Mouse (Mus musculus) myocyte (in vitro differentiated cells): ENCODE measurements around the gene Bcl10. TPM values are rescaled to one million over a fixed set of nuclear protein-coding genes. Genes with fewer than 3 reads are reported as not detected.
"Not testable (repeated sequence)": the region's sequence is repeated elsewhere in the genome, so short reads cannot be mapped to it uniquely, and the experiment has no call there.

Experiments used
- H3K27me3 ChIP-seq: one replicate; pipeline ENCODE4 v1.6.1; 2011; ENCODE audit not compliant: control insufficient read depth, insufficient read depth, insufficient read length
- H3K36me3 ChIP-seq: one replicate; pipeline ENCODE4 v1.6.1; 2011; ENCODE audit not compliant: control insufficient read depth, insufficient read depth
- H3K4me2 ChIP-seq: one replicate; pipeline ENCODE4 v1.6.1; 2011; ENCODE audit warnings: low read depth, control low read depth
- H3K4me3 ChIP-seq: one replicate; pipeline ENCODE4 v1.5.1; 2011; ENCODE audit warnings: mild to moderate bottlenecking, control low read depth, moderate library complexity
- H3K79me2 ChIP-seq: one replicate; pipeline ENCODE4 v1.6.1; 2011; ENCODE audit not compliant: control insufficient read depth, insufficient read depth
- H3ac ChIP-seq: one replicate; pipeline ENCODE4 v1.6.1; 2011; ENCODE audit not compliant: control insufficient read depth, insufficient read length
- CEBPB ChIP-seq: IDR thresholded peaks from 2 replicates; pipeline ENCODE4 v1.6.1; 2011; ENCODE audit warnings: mild to moderate bottlenecking, moderate library complexity; ENCODE audit not compliant: poor library complexity, insufficient read depth, severe bottlenecking
- E2F4 ChIP-seq: IDR thresholded peaks from one replicate; pipeline ENCODE4 v1.6.1; 2011; ENCODE audit warnings: mild to moderate bottlenecking, control low read depth, moderate library complexity; ENCODE audit not compliant: insufficient read depth
- MAX ChIP-seq: IDR thresholded peaks from one replicate; pipeline ENCODE4 v1.6.1; 2011; ENCODE audit warnings: low read depth, mild to moderate bottlenecking, control low read depth
- MYOD1 ChIP-seq, 3 experiments: IDR thresholded peaks; one replicate each; pipeline ENCODE4 v1.6.1; 2011; ENCODE audit warnings: control low read depth in 2 of 3, low read depth in 2 of 3, mild to moderate bottlenecking in 2 of 3, moderate library complexity in 1 of 3; ENCODE audit not compliant: insufficient read length in 2 of 3, control insufficient read depth in 1 of 3
- MYOG ChIP-seq, 3 experiments: IDR thresholded peaks; one replicate each; pipeline ENCODE4 v1.6.1; 2011; ENCODE audit warnings: control low read depth in 2 of 3, low read depth in 2 of 3, mild to moderate bottlenecking in 2 of 3; ENCODE audit not compliant: insufficient read length in 2 of 3, control insufficient read depth in 1 of 3, insufficient read depth in 1 of 3
- POLR2A ChIP-seq: IDR thresholded peaks from one replicate; pipeline ENCODE4 v1.6.1; 2011; ENCODE audit warnings: low read depth, mild to moderate bottlenecking, control low read depth, moderate library complexity; ENCODE audit not compliant: insufficient read length
- POLR2AphosphoS2 ChIP-seq: IDR thresholded peaks from one replicate; pipeline ENCODE4 v1.6.1; 2011; ENCODE audit warnings: low read depth, control low read depth; ENCODE audit not compliant: insufficient read length
- REST ChIP-seq: IDR thresholded peaks from one replicate; pipeline ENCODE4 v1.6.1; 2011; ENCODE audit warnings: mild to moderate bottlenecking, control low read depth, moderate library complexity; ENCODE audit not compliant: insufficient read depth, insufficient read length
- SRF ChIP-seq: IDR thresholded peaks from one replicate; pipeline ENCODE4 v1.6.1; 2011; ENCODE audit warnings: low read depth; ENCODE audit not compliant: control insufficient read depth, insufficient read length
- TCF12 ChIP-seq: IDR thresholded peaks from one replicate; pipeline ENCODE4 v1.6.1; 2011; ENCODE audit warnings: mild to moderate bottlenecking, control low read depth; ENCODE audit not compliant: poor library complexity, insufficient read depth, severe bottlenecking
- TCF3 ChIP-seq: IDR thresholded peaks from one replicate; pipeline ENCODE4 v1.6.1; 2011; ENCODE audit warnings: low read depth, control low read depth; ENCODE audit not compliant: insufficient read length
- USF1 ChIP-seq: IDR thresholded peaks from one replicate; pipeline ENCODE4 v1.6.1; 2011; ENCODE audit warnings: low read depth, mild to moderate bottlenecking, control low read depth, moderate library complexity
- polyA plus RNA-seq: library from polyadenylated mRNA; unstranded; fragments of >200 nt; fragmentation: generic; extraction: Trizol; gene quantifications from one replicate; pipeline ENCODE4 v1.2.1, GENCODE M21; 2012; ENCODE audit warnings: missing spikeins

Bcl10 gene
- polyA plus RNA-seq, 1 experiment, result 25.9 TPM

DNA sequence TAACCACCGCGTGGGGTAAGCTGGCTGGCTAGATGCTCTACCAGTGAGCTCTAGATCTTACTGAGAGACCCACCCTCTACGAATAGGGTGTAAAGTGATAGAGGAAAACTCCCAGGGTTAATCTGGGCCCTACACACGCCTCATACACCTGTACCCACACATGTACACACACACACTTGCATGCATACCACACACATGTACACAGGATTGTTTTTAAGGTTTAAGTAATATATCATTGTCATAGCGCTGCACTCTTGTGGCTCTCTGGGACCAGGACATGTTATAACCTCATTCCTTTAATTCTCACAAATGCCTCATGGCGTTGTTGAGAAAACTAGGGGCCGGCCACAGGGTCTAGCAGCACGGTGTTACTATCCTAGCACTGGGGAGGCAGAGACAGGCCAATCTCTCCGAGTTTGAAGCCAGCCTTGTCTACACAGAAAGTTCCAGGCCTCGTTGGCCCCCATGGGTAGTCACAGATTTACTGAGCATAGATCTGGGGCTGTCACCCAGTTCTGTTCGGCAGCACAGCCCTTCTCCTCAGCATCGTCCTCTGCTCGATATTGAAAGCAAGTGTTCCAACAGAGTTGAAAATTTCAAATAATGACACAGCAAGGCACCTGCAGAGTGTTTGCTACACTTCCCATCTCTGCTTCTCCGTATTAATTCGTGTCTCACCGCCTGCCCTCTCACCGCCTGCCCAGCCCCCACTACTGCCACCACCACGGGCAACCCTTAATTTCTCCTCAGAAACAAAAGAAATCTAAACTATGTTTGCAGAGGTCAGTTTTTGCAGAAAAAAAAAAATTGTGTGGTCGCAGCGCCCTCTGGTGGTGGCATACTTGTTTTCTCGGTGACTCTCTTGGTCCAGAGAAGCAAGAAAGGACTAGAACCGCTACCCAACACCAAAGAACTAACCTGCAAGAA is 17.5 kb upstream of the Bcl10 start:
- no peaks in the 10 kb centered on the region for H3K36me3 ChIP-seq
- no peaks in the 10 kb centered on the region for H3K79me2 ChIP-seq
- H3K4me2 ChIP-seq, result no peak overlapping the region
- TF ChIP-seq MYOG (IDR thresholded peaks at IDR 0.05; ENCODE audit: control insufficient read depth in 1 of 3, insufficient read depth in 1 of 3, insufficient read length in 2 of 3, low read depth in 2 of 3) (no peak), TCF3 (no peak), POLR2A (no peak), REST (no peak), E2F4 (no peak), MYOD1 (IDR thresholded peaks at IDR 0.05; ENCODE audit: control insufficient read depth in 1 of 3, insufficient read length in 2 of 3, low read depth in 2 of 3) (no peak), POLR2AphosphoS2 (no peak), USF1 (no peak), TCF12 (no peak), SRF (no peak), CEBPB (no peak)
- H3K27me3 ChIP-seq, result no peaks in the 10 kb centered on the region
- no peak overlapping the region for H3K4me3 ChIP-seq
- no peak overlapping the region for H3ac ChIP-seq

- Histone ChIP-seq H3K79me2 (no peaks in the 10 kb centered on the region), H3K36me3 (no peaks in the 10 kb centered on the region), H3ac (no peak overlapping the region), H3K4me2 (no peak overlapping the region), H3K27me3 (no peaks in the 10 kb centered on the region), H3K4me3 (no peak overlapping the region)
- peak in 1 of 3 experiments; percentile 15 for TF ChIP-seq MYOD1 (IDR thresholded peaks at IDR 0.05; ENCODE audit: control insufficient read depth in 1 of 3, insufficient read length in 2 of 3, low read depth in 2 of 3)
- TF ChIP-seq MYOG (IDR thresholded peaks at IDR 0.05; ENCODE audit: control insufficient read depth in 1 of 3, insufficient read depth in 1 of 3, insufficient read length in 2 of 3, low read depth in 2 of 3), result no peak
Measured at GRCm38 (mm10) chr3:145906582-145906981, 16.0 kb upstream of the Bcl10 start.

GRCm38 (mm10) chr3:145912512-145912911 is 10.1 kb upstream of the Bcl10 start:
- no peak overlapping the region for H3K4me3 ChIP-seq
- H3K79me2 ChIP-seq, result no peaks in the 10 kb centered on the region
- TF ChIP-seq REST (no peak), MYOG (IDR thresholded peaks at IDR 0.05; ENCODE audit: control insufficient read depth in 1 of 3, insufficient read depth in 1 of 3, insufficient read length in 2 of 3, low read depth in 2 of 3) (no peak), MAX (no peak), POLR2AphosphoS2 (no peak)
- no peaks in the 10 kb centered on the region for H3K36me3 ChIP-seq
- no peak overlapping the region for H3K4me2 ChIP-seq
- no peaks in the 10 kb centered on the region for H3K27me3 ChIP-seq
- no peak overlapping the region for H3ac ChIP-seq

GRCm38 (mm10) chr3:145913263-145913662 is 9.3 kb upstream of the Bcl10 start:
- no peak overlapping the region for H3ac ChIP-seq
- no peak overlapping the region for H3K4me3 ChIP-seq
- no peaks in the 10 kb centered on the region for H3K36me3 ChIP-seq
- TF ChIP-seq REST, result no peak
- TF ChIP-seq MYOD1 (IDR thresholded peaks at IDR 0.05; ENCODE audit: control insufficient read depth in 1 of 3, insufficient read length in 2 of 3, low read depth in 2 of 3), result peak in 1 of 3 experiments; percentile 60
- TF ChIP-seq TCF12, result no peak
- no peak for TF ChIP-seq SRF
- TF ChIP-seq POLR2AphosphoS2, result no peak
- TF ChIP-seq MYOG (IDR thresholded peaks at IDR 0.05; ENCODE audit: control insufficient read depth in 1 of 3, insufficient read depth in 1 of 3, insufficient read length in 2 of 3, low read depth in 2 of 3), result no peak
- no peaks in the 10 kb centered on the region for H3K27me3 ChIP-seq
- no peak overlapping the region for H3K4me2 ChIP-seq
- no peaks in the 10 kb centered on the region for H3K79me2 ChIP-seq

DNA sequence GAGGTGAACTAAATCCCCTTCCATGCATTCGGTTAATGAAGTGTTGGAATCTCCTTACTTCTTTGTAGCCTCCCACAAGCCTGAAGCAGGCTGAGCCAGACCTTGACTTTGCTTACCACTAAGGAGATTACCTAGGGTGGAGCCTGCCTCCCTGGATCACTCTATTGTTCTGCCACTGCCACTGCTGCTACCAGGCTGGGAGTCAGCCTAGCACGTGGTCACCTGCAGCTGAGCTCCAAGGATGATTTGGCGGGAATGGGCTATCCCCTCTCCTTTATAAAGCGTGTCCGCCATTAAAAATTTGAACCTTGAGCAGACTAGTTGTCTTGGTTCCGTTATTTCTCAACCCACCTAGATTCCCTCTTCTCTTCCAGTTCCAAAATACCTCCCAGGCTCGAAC is 8.7 kb upstream of the Bcl10 start:
- H3K4me2 ChIP-seq, H3K36me3 ChIP-seq, H3K79me2 ChIP-seq, H3ac ChIP-seq, H3K27me3 ChIP-seq, H3K4me3 ChIP-seq: not testable (repeated sequence)

GRCm38 (mm10) chr3:145916374-145916773 is 6.2 kb upstream of the Bcl10 start:
- no peak overlapping the region for H3K4me2 ChIP-seq
- TF ChIP-seq TCF12 (no peak), MYOD1 (IDR thresholded peaks at IDR 0.05; ENCODE audit: control insufficient read depth in 1 of 3, insufficient read length in 2 of 3, low read depth in 2 of 3) (no peak), CEBPB (no peak), MAX (no peak), TCF3 (no peak), USF1 (no peak), REST (no peak), POLR2A (no peak)
- no peak overlapping the region for H3K4me3 ChIP-seq
- no peaks in the 10 kb centered on the region for H3K79me2 ChIP-seq
- H3K36me3 ChIP-seq, result no peaks in the 10 kb centered on the region
- no peak overlapping the region for H3ac ChIP-seq
- no peaks in the 10 kb centered on the region for H3K27me3 ChIP-seq
